Mouse (Mus musculus): ENCODE data around the gene Tenm1. TPM values are rescaled to one million over a fixed set of nuclear protein-coding genes. Genes with fewer than 3 reads are reported as not detected.

Gene Tenm1
- total RNA-seq, 2 experiments from 2014 or later: 38.5 to 47.0 TPM

- DNase-seq (ENCODE audit: extremely low spot score in 1 of 2, low spot score in 1 of 2): no peak
Observed at GRCm38 (mm10) chrX:42967611-42968010, 461.3 kb downstream of the Tenm1 start.

GRCm38 (mm10) chrX:42861731-42862130 lies 567.2 kb downstream of the Tenm1 start:
- DNase-seq (ENCODE audit: extremely low spot score in 1 of 2, low spot score in 1 of 2): no peak

GRCm38 (mm10) chrX:42781566-42781965 lies 647.4 kb downstream of the Tenm1 start:
- no peak for DNase-seq (ENCODE audit: extremely low spot score in 1 of 2, low spot score in 1 of 2)

DNA sequence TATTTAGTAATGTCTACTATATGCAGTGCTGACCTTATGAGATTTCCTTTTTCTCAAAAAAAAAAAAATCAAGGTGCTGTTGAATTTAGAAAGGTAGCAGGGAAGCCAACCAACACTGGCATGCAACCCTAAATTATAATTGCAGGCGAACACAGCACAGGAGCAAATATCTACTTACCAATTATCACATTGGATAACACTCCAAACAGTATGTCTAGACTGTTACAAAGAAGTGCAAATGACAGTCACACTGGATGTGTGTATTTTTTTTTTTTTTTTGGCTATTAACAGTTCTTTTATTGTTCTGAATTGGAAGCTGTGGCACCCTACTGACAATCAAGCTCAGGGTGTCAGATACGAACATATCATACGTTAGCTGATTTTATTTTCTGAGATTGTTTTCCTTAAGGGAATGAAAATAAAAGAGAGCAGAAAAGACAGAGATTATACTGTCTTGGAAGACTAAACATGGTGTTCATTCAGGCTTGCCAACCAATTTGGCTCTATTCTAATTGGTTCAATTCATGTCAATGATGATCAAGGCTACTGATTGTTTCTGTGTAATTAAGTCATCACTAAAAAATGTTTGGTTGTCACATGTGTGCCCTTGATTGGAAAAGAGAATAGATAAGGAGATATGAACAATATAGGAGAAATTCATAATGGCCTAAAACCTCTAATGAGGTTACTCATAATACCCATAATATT lies 710.7 kb downstream of the Tenm1 start:
- no peak for DNase-seq (ENCODE audit: extremely low spot score in 1 of 2, low spot score in 1 of 2)

- DNase-seq (ENCODE audit: extremely low spot score in 1 of 2, low spot score in 1 of 2): no peak
Observed at GRCm38 (mm10) chrX:42700291-42700690, 728.6 kb downstream of the Tenm1 start.

- DNase-seq (ENCODE audit: extremely low spot score in 1 of 2, low spot score in 1 of 2): no peak
Observed at GRCm38 (mm10) chrX:42647131-42647530, 781.8 kb downstream of the Tenm1 start.

GRCm38 (mm10) chrX:42580521-42580920 lies 848.4 kb downstream of the Tenm1 start:
- no peak for DNase-seq (ENCODE audit: extremely low spot score in 1 of 2, low spot score in 1 of 2)

- no peak for DNase-seq (ENCODE audit: extremely low spot score in 1 of 2, low spot score in 1 of 2)
Observed at GRCm38 (mm10) chrX:42558683-42559082, 870.2 kb downstream of the Tenm1 start.

- DNase-seq (ENCODE audit: extremely low spot score in 1 of 2, low spot score in 1 of 2): peak in 1 of 2 experiments; percentile 43
Observed at GRCm38 (mm10) chrX:42557284-42557683, 871.6 kb downstream of the Tenm1 start.

- DNase-seq (ENCODE audit: extremely low spot score in 1 of 2, low spot score in 1 of 2): no peak
Observed at GRCm38 (mm10) chrX:42548513-42548912, 880.4 kb downstream of the Tenm1 start.

DNA sequence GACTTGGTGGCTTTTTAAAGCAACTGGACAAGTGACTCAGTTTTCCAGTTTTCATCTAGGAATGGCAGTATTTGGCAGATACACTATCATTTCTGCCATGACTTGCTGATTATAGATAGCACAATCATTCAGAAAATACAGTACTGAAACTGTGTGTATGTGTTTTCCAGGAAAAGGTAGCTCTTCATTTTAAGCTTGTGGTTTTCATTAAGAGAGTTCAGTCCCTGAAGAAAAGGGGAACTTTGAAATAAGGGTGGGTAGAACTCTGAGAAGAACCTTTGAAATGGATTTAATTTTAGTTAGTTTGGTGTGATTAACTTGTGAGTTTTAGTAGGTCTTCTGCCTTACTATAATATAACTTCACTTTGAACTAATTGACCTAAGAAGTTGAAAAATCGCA lies 883.9 kb downstream of the Tenm1 start:
- DNase-seq (ENCODE audit: extremely low spot score in 1 of 2, low spot score in 1 of 2): no peak

DNA sequence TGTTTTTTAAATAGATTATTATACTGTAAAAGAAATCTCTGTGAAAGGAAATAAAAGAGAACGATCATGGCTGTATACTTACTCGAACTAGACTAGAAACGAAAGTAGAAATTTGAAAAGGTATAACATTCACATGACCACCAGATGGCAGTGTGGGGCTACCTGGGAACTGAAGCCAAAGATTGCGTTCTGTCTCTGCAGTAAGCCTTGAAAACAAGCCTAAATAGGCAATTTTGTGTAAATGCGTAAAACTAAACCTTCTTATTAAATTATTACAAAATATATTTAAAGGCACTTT lies 888.2 kb downstream of the Tenm1 start:
- peak; percentile 33 to 81 for DNase-seq (ENCODE audit: extremely low spot score in 1 of 2, low spot score in 1 of 2)

DNA sequence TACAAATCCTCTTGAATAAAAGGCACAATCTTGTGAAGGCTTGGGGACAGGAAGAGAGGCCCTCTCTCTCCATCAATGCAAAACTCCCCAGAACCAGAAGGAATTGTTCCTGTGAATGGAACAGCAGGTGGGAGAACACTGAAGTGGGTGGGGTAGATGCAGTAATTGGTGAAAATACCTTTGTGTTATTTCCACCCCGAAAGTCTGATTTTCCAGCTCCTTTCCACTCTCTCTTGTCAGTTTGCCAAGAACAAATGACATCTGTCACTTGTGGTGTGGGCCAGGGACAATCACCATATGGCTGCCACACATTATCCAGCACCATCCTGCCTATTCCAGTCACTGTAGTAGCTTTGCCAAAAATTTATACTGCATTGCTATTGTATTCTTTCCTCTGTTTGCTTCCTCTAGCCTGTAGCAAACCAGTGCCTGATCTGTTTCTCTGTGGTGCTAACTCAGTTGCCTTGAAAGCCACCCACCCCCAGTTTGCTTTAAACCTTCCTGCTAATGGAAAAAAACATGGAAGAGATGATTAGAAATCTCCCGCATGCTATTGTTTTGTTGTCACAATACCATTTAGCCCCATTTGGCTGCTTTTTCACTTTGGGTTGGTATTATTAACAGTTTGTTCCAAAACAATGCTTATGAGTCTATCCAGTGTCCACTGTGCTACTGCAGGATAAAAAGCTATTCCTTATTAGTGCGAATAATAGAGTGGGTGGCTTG lies 888.7 kb downstream of the Tenm1 start:
- no peak for DNase-seq (ENCODE audit: extremely low spot score in 1 of 2, low spot score in 1 of 2)

- DNase-seq (ENCODE audit: extremely low spot score in 1 of 2, low spot score in 1 of 2): no peak
Observed at GRCm38 (mm10) chrX:42530703-42531102, 898.2 kb downstream of the Tenm1 start.

- DNase-seq (ENCODE audit: extremely low spot score in 1 of 2, low spot score in 1 of 2): no peak
Observed at GRCm38 (mm10) chrX:42522868-42523267, 906.1 kb downstream of the Tenm1 start.

GRCm38 (mm10) chrX:42512567-42512966 lies 916.4 kb downstream of the Tenm1 start:
- no peak for DNase-seq (ENCODE audit: extremely low spot score in 1 of 2, low spot score in 1 of 2)

- no peak for DNase-seq (ENCODE audit: extremely low spot score in 1 of 2, low spot score in 1 of 2)
Observed at GRCm38 (mm10) chrX:42511105-42511504, 917.8 kb downstream of the Tenm1 start.

- DNase-seq (ENCODE audit: extremely low spot score in 1 of 2, low spot score in 1 of 2): no peak
Observed at GRCm38 (mm10) chrX:42502291-42503043, 926.5 kb downstream of the Tenm1 start, which contains the start of gene Sh2d1a. TSS of gene Sh2d1a (plus strand) at chrX:42502453.

GRCm38 (mm10) chrX:42500538-42500937 lies 928.4 kb downstream of the Tenm1 start:
- no peak for DNase-seq (ENCODE audit: extremely low spot score in 1 of 2, low spot score in 1 of 2)

- DNase-seq (ENCODE audit: extremely low spot score in 1 of 2, low spot score in 1 of 2): no peak
Observed at GRCm38 (mm10) chrX:42490336-42490735, 938.6 kb downstream of the Tenm1 start.

DNA sequence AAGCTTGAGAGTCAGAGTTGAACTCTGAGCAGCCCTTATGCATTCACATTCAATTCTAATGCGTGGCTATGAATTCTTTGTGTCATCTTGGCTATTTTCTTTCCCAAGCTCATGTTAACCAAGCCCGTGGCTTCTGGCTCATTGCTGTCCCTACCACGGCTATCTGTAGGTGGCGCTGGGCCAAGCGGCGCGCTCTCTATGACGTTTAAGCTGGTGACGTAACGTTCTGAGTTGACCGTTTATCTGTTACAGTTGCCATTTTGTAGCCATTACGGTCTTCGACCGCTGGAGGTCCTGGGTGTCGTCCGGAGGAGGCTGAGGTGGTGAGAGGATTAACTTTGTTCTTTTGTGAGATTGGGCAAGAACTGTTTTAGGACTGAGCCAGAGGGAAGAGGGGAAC lies 939.5 kb downstream of the Tenm1 start, which contains the start of gene Tex13c2:
TSS of gene Tex13c2 (plus strand) at position 246 of the 400 bp plus-strand sequence.
- DNase-seq (ENCODE audit: extremely low spot score in 1 of 2, low spot score in 1 of 2): no peak

Data from layer of hippocampus, postnatal 25 days (tissue).